Mouse (Mus musculus) kidney, embryonic 14.5 days (tissue): ENCODE data around the gene Draxin. TPM values are rescaled to one million over a fixed set of nuclear protein-coding genes. Genes with fewer than 3 reads are reported as not detected.

Source experiments
- ATAC-seq: fragments of 200-750 bp; cut with Nextera tagmentation; 2 replicates; pipeline ENCODE4 v1.8.0; 2017; ENCODE audit warnings: moderate number of reproducible peaks, mild to moderate bottlenecking, moderate TSS enrichment, moderate library complexity; ENCODE audit not compliant: low FRiP score, low TSS enrichment
- H3K27ac ChIP-seq: fragments of 300-500 bp; sonication (generic); 2 replicates; pipeline ENCODE4 v1.5.1; 2014; ENCODE audit warnings: low read depth, mild to moderate bottlenecking, low read length, moderate library complexity, mixed read lengths
- H3K27me3 ChIP-seq: fragments of 300-500 bp; sonication (generic); 2 replicates; pipeline ENCODE4 v1.6.1; 2014; ENCODE audit warnings: mild to moderate bottlenecking, low read length; ENCODE audit not compliant: control insufficient read depth, insufficient read depth
- H3K36me3 ChIP-seq: fragments of 300-500 bp; sonication (generic); 2 replicates; pipeline ENCODE4 v1.6.1; 2014; ENCODE audit warnings: low read length, mixed read lengths; ENCODE audit not compliant: control insufficient read depth, insufficient read depth
- H3K4me1 ChIP-seq: fragments of 300-500 bp; sonication (generic); 2 replicates; pipeline ENCODE4 v1.6.1; 2014; ENCODE audit warnings: low read length, mixed read lengths; ENCODE audit not compliant: control insufficient read depth, insufficient read depth
- H3K4me2 ChIP-seq: fragments of 300-500 bp; sonication (generic); replicated peaks from 2 replicates; pipeline ENCODE4 v1.6.1; 2014; ENCODE audit warnings: low read depth, mild to moderate bottlenecking, low read length
- H3K4me3 ChIP-seq: fragments of 300-500 bp; sonication (generic); 2 replicates; pipeline ENCODE4 v1.5.1; 2014; ENCODE audit warnings: mild to moderate bottlenecking, low read length
- H3K9ac ChIP-seq: fragments of 300-500 bp; sonication (generic); 2 replicates; pipeline ENCODE4 v1.6.1; 2014; ENCODE audit warnings: low read depth, mild to moderate bottlenecking, low read length, moderate library complexity
- H3K9me3 ChIP-seq: fragments of 300-500 bp; sonication (generic); 2 replicates; pipeline ENCODE4 v1.6.1; 2016; ENCODE audit warnings: low read length; ENCODE audit not compliant: control insufficient read depth
- WGBS: fragments of 180-500 bp; shearing (Covaris S2); extraction: QIAGEN DNeasy Blood & Tissue Kit; methylation state at CpG from one replicate; pipeline ENCODE4 v1.1.7; 2014; 5-methylcytosine and 5-hydroxymethylcytosine counted together
- polyA plus RNA-seq: library from polyadenylated mRNA; unstranded; fragments of >200 nt; fragmentation: Nextera tagmentation; extraction: Ambion mirVana; gene quantifications from 2 replicates; pipeline ENCODE4 v1.2.1, GENCODE M21; 2014

Draxin gene
- polyA plus RNA-seq, 1 experiment from 2014 or later, result 0.80 TPM

- no peaks in the 10 kb centered on the region; the same call in 1 of the 2 replicates for H3K9me3 ChIP-seq
- H3K4me3 ChIP-seq, result no peak overlapping the region
- H3K4me1 ChIP-seq, result 0 out of 2 replicates have a peak, but pooled peaks cover 4% of the 10 kb centered on the region
- peak; percentile 51; the same call in 1 of the 2 replicates for ATAC-seq
- peak overlapping the region; percentile 24 for H3K4me2 ChIP-seq
- no peaks in the 10 kb centered on the region for H3K36me3 ChIP-seq
- H3K27me3 ChIP-seq, result no peaks in the 10 kb centered on the region
- 2% methylated on average over 15 of the region's 15 CpGs for WGBS
- no peak overlapping the region for H3K27ac ChIP-seq
- no peak overlapping the region for H3K9ac ChIP-seq
Measured at GRCm38 (mm10) chr4:148115467-148115866, 15.0 kb downstream of the Draxin start.

GRCm38 (mm10) chr4:148114758-148115391 is 15.6 kb downstream of the Draxin start:
- H3K4me3 ChIP-seq, result no peak overlapping the region
- no peak overlapping the region for H3K9ac ChIP-seq
- H3K4me1 ChIP-seq, result 0 out of 2 replicates have a peak, but pooled peaks cover 4% of the 10 kb centered on the region
- H3K9me3 ChIP-seq, result no peaks in the 10 kb centered on the region; the same call in 1 of the 2 replicates
- 4% methylated on average over 15 of the region's 15 CpGs for WGBS
- peak; percentile 67 for ATAC-seq
- H3K4me2 ChIP-seq, result peak overlapping the region; percentile 24; the same call in 1 of the 2 replicates
- no peaks in the 10 kb centered on the region for H3K27me3 ChIP-seq
- H3K27ac ChIP-seq, result no peak overlapping the region
- no peaks in the 10 kb centered on the region for H3K36me3 ChIP-seq

GRCm38 (mm10) chr4:148112519-148112918 is 18.0 kb downstream of the Draxin start:
- no peaks in the 10 kb centered on the region; the same call in 1 of the 2 replicates for H3K9me3 ChIP-seq
- H3K36me3 ChIP-seq, result no peaks in the 10 kb centered on the region
- 82% methylated on average over 12 of the region's 12 CpGs for WGBS
- no peak overlapping the region for H3K4me3 ChIP-seq
- H3K4me1 ChIP-seq, result peaks cover 19% of the 10 kb centered on the region
- no peak overlapping the region for H3K4me2 ChIP-seq
- no peak for ATAC-seq
- no peak overlapping the region for H3K9ac ChIP-seq
- no peaks in the 10 kb centered on the region for H3K27me3 ChIP-seq
- no peak overlapping the region for H3K27ac ChIP-seq

- Histone ChIP-seq H3K9ac (no peak overlapping the region), H3K27me3 (no peaks in the 10 kb centered on the region), H3K4me3 (no peak overlapping the region), H3K27ac (no peak overlapping the region), H3K4me1 (peaks cover 18% of the 10 kb centered on the region), H3K36me3 (no peaks in the 10 kb centered on the region), H3K4me2 (no peak overlapping the region), H3K9me3 (no peaks in the 10 kb centered on the region)
- WGBS, result 76% methylated on average over 5 of the region's 5 CpGs
- ATAC-seq, result no peak
Measured at GRCm38 (mm10) chr4:148109215-148109614, 21.3 kb downstream of the Draxin start.

- WGBS, result 39% methylated on average over 7 of the region's 7 CpGs
Measured at GRCm38 (mm10) chr4:148108565-148109100, 21.9 kb downstream of the Draxin start.

GRCm38 (mm10) chr4:148107621-148108291 is 22.7 kb downstream of the Draxin start:
- peak; percentile 90 for ATAC-seq
- Histone ChIP-seq H3K4me1 (peaks cover 18% of the 10 kb centered on the region), H3K27me3 (no peaks in the 10 kb centered on the region), H3K36me3 (no peaks in the 10 kb centered on the region), H3K9me3 (no peaks in the 10 kb centered on the region), H3K4me3 (0 out of 2 replicates have a peak overlapping the region, but pooled peaks have one; percentile 3), H3K4me2 (peak overlapping the region; percentile 20; the same call in 1 of the 2 replicates), H3K27ac (no peak overlapping the region), H3K9ac (no peak overlapping the region)
- 10% methylated on average over 22 of the region's 22 CpGs for WGBS

More at GRCm38 (mm10) chr4:148108565-148109100, 21.9 kb downstream of the Draxin start:
- no peak overlapping the region for H3K4me3 ChIP-seq
- no peak overlapping the region for H3K9ac ChIP-seq
- no peak overlapping the region for H3K4me2 ChIP-seq
- ATAC-seq, result no peak
- H3K27me3 ChIP-seq, result no peaks in the 10 kb centered on the region
- H3K27ac ChIP-seq, result no peak overlapping the region; the same call in 1 of the 2 replicates
- no peaks in the 10 kb centered on the region for H3K36me3 ChIP-seq
- H3K4me1 ChIP-seq, result peaks cover 18% of the 10 kb centered on the region
- H3K9me3 ChIP-seq, result no peaks in the 10 kb centered on the region

- 80% methylated on average over 3 of the region's 3 CpGs for WGBS
- no peak overlapping the region for H3K4me3 ChIP-seq
- peaks cover 18% of the 10 kb centered on the region for H3K4me1 ChIP-seq
- H3K9me3 ChIP-seq, result no peaks in the 10 kb centered on the region
- ATAC-seq, result no peak
- H3K27ac ChIP-seq, result no peak overlapping the region
- H3K36me3 ChIP-seq, result no peaks in the 10 kb centered on the region
- H3K4me2 ChIP-seq, result no peak overlapping the region
- no peak overlapping the region for H3K9ac ChIP-seq
- H3K27me3 ChIP-seq, result 0 out of 2 replicates have a peak, but pooled peaks cover 2% of the 10 kb centered on the region
Measured at GRCm38 (mm10) chr4:148104146-148104545, 26.4 kb downstream of the Draxin start.

- H3K4me2 ChIP-seq, result peak overlapping the region; percentile 44
- H3K4me1 ChIP-seq, result no peaks in the 10 kb centered on the region
- no peaks in the 10 kb centered on the region for H3K36me3 ChIP-seq
- peak; percentile 75 for ATAC-seq
- no peak overlapping the region for H3K27ac ChIP-seq
- H3K9me3 ChIP-seq, result no peaks in the 10 kb centered on the region
- 0 out of 2 replicates have a peak, but pooled peaks cover 2% of the 10 kb centered on the region for H3K27me3 ChIP-seq
- H3K9ac ChIP-seq, result peak overlapping the region; percentile 19; the same call in 1 of the 2 replicates
- H3K4me3 ChIP-seq, result peak overlapping the region; percentile 2; the same call in 1 of the 2 replicates
- WGBS, result 19% methylated on average over 29 of the region's 29 CpGs
Measured at GRCm38 (mm10) chr4:148101801-148102527, 28.5 kb downstream of the Draxin start.
